Mouse (Mus musculus): ENCODE data around the gene Grik1. TPM values are rescaled to one million over a fixed set of nuclear protein-coding genes. Genes with fewer than 3 reads are reported as not detected.

The Grik1 gene
- not detected for polyA plus RNA-seq (2012; fragmentation: generic; extraction: Trizol)
- long read RNA-seq, experiment 1: 0 reads
- long read RNA-seq, experiment 2: 0 reads

GRCm38 (mm10) chr16:88290132-88290772, at the start of gene Grik1:
Gene Grik1 (minus strand): TSS chr16:88290265.
- H3K27me3 ChIP-seq (ENCODE audit: control insufficient read depth, insufficient read depth, insufficient read length): no peaks in the 10 kb centered on the region
- no peak for TF ChIP-seq MYOG (IDR thresholded peaks at IDR 0.05; ENCODE audit: control insufficient read depth, extremely low read depth, insufficient read length)
- TF ChIP-seq USF1 (IDR thresholded peaks at IDR 0.05; ENCODE audit: low read depth): no peak
- TF ChIP-seq MAX (IDR thresholded peaks at IDR 0.05): no peak
- no peak for TF ChIP-seq MYOD1 (IDR thresholded peaks at IDR 0.05; ENCODE audit: control insufficient read depth, insufficient read length, low read depth)
- TF ChIP-seq CTCF (IDR thresholded peaks at IDR 0.05; ENCODE audit: control insufficient read depth, insufficient read depth, insufficient read length): no peak

GRCm38 (mm10) chr16:88294209-88294608, 4.1 kb upstream of the Grik1 start:
- no peak overlapping the region for H3ac ChIP-seq (ENCODE audit: control insufficient read depth, insufficient read length, low read depth)
- no peaks in the 10 kb centered on the region for H3K36me3 ChIP-seq (ENCODE audit: control insufficient read depth, insufficient read depth)
- TF ChIP-seq MAX (IDR thresholded peaks at IDR 0.05) (no peak), MYOD1 (IDR thresholded peaks at IDR 0.05; ENCODE audit: control insufficient read depth, insufficient read length, low read depth) (no peak), MYOG (IDR thresholded peaks at IDR 0.05; ENCODE audit: control insufficient read depth, extremely low read depth, insufficient read length) (no peak), CEBPB (IDR thresholded peaks at IDR 0.05; ENCODE audit: low read depth) (no peak)
- H3K79me2 ChIP-seq (ENCODE audit: control insufficient read depth, insufficient read depth): no peaks in the 10 kb centered on the region
- no peak overlapping the region for H3K4me3 ChIP-seq (ENCODE audit: insufficient read depth, poor library complexity, severe bottlenecking)
- no peaks in the 10 kb centered on the region for H3K27me3 ChIP-seq (ENCODE audit: control insufficient read depth, insufficient read depth, insufficient read length)
- no peaks in the 10 kb centered on the region for H3K79me3 ChIP-seq (ENCODE audit: low read depth)

More at GRCm38 (mm10) chr16:88290132-88290772, at the start of gene Grik1:
- H3K36me3 ChIP-seq (ENCODE audit: control insufficient read depth, insufficient read depth): no peaks in the 10 kb centered on the region
- no peak within 1 kb of the TSS for H3ac ChIP-seq (ENCODE audit: control insufficient read depth, insufficient read length, low read depth)
- no peaks in the 10 kb centered on the region for H3K79me2 ChIP-seq (ENCODE audit: control insufficient read depth, insufficient read depth)
- no peak within 1 kb of the TSS for H3K4me3 ChIP-seq (ENCODE audit: insufficient read depth, poor library complexity, severe bottlenecking)
- no peaks in the 10 kb centered on the region for H3K79me3 ChIP-seq (ENCODE audit: low read depth)

- Histone ChIP-seq H3K36me3 (ENCODE audit: control insufficient read depth, insufficient read depth) (no peaks in the 10 kb centered on the region), H3K79me3 (ENCODE audit: low read depth) (no peaks in the 10 kb centered on the region), H3K27me3 (ENCODE audit: control insufficient read depth, insufficient read depth, insufficient read length) (no peaks in the 10 kb centered on the region), H3K4me3 (ENCODE audit: insufficient read depth, poor library complexity, severe bottlenecking) (no peak overlapping the region), H3K79me2 (ENCODE audit: control insufficient read depth, insufficient read depth) (no peaks in the 10 kb centered on the region), H3ac (ENCODE audit: control insufficient read depth, insufficient read length, low read depth) (no peak overlapping the region)
- TF ChIP-seq MAX (IDR thresholded peaks at IDR 0.05): no peak
- no peak for TF ChIP-seq FOSL1 (IDR thresholded peaks at IDR 0.05; ENCODE audit: insufficient read depth, low read length, poor library complexity, severe bottlenecking)
- TF ChIP-seq CEBPB (IDR thresholded peaks at IDR 0.05; ENCODE audit: low read depth): no peak
- TF ChIP-seq CTCF (IDR thresholded peaks at IDR 0.05; ENCODE audit: control insufficient read depth, insufficient read depth, insufficient read length): no peak
- TF ChIP-seq USF1 (IDR thresholded peaks at IDR 0.05; ENCODE audit: low read depth): no peak
- TF ChIP-seq MYOG (IDR thresholded peaks at IDR 0.05; ENCODE audit: control insufficient read depth, extremely low read depth, insufficient read length): no peak
- no peak for TF ChIP-seq MYOD1 (IDR thresholded peaks at IDR 0.05; ENCODE audit: control insufficient read depth, insufficient read length, low read depth)
These were observed 514 bp downstream of the Grik1 start for GRCm38 (mm10) chr16:88289421-88290081.

- Histone ChIP-seq H3K79me2 (ENCODE audit: control insufficient read depth, insufficient read depth) (no peaks in the 10 kb centered on the region), H3K4me3 (ENCODE audit: insufficient read depth, poor library complexity, severe bottlenecking) (no peak overlapping the region), H3K27me3 (ENCODE audit: control insufficient read depth, insufficient read depth, insufficient read length) (no peaks in the 10 kb centered on the region), H3ac (ENCODE audit: control insufficient read depth, insufficient read length, low read depth) (no peak overlapping the region), H3K36me3 (ENCODE audit: control insufficient read depth, insufficient read depth) (no peaks in the 10 kb centered on the region), H3K79me3 (ENCODE audit: low read depth) (no peaks in the 10 kb centered on the region)
- TF ChIP-seq USF1 (IDR thresholded peaks at IDR 0.05; ENCODE audit: low read depth): no peak
- TF ChIP-seq CEBPB (IDR thresholded peaks at IDR 0.05; ENCODE audit: low read depth): no peak
- no peak for TF ChIP-seq FOSL1 (IDR thresholded peaks at IDR 0.05; ENCODE audit: insufficient read depth, low read length, poor library complexity, severe bottlenecking)
- no peak for TF ChIP-seq MAX (IDR thresholded peaks at IDR 0.05)
- no peak for TF ChIP-seq CTCF (IDR thresholded peaks at IDR 0.05; ENCODE audit: control insufficient read depth, insufficient read depth, insufficient read length)
- TF ChIP-seq MYOD1 (IDR thresholded peaks at IDR 0.05; ENCODE audit: control insufficient read depth, insufficient read length, low read depth): no peak
These were observed 31.7 kb downstream of the Grik1 start for GRCm38 (mm10) chr16:88258407-88258806.

GRCm38 (mm10) chr16:88257072-88257471, 33.0 kb downstream of the Grik1 start:
- TF ChIP-seq MYOD1 (IDR thresholded peaks at IDR 0.05; ENCODE audit: control insufficient read depth, insufficient read length, low read depth) (no peak), CEBPB (IDR thresholded peaks at IDR 0.05; ENCODE audit: low read depth) (no peak), USF1 (IDR thresholded peaks at IDR 0.05; ENCODE audit: low read depth) (no peak), FOSL1 (IDR thresholded peaks at IDR 0.05; ENCODE audit: insufficient read depth, low read length, poor library complexity, severe bottlenecking) (no peak), MAX (IDR thresholded peaks at IDR 0.05) (no peak), CTCF (IDR thresholded peaks at IDR 0.05; ENCODE audit: control insufficient read depth, insufficient read depth, insufficient read length) (no peak), MYOG (IDR thresholded peaks at IDR 0.05; ENCODE audit: control insufficient read depth, extremely low read depth, insufficient read length) (no peak)
- H3K79me3 ChIP-seq (ENCODE audit: low read depth): no peaks in the 10 kb centered on the region
- H3K4me3 ChIP-seq (ENCODE audit: insufficient read depth, poor library complexity, severe bottlenecking): no peak overlapping the region
- no peaks in the 10 kb centered on the region for H3K27me3 ChIP-seq (ENCODE audit: control insufficient read depth, insufficient read depth, insufficient read length)
- no peaks in the 10 kb centered on the region for H3K79me2 ChIP-seq (ENCODE audit: control insufficient read depth, insufficient read depth)
- no peaks in the 10 kb centered on the region for H3K36me3 ChIP-seq (ENCODE audit: control insufficient read depth, insufficient read depth)
- no peak overlapping the region for H3ac ChIP-seq (ENCODE audit: control insufficient read depth, insufficient read length, low read depth)
